Mouse (Mus musculus) megakaryocyte, embryonic 14.5 days (primary cell): ENCODE results near the gene Cdt1. TPM values are rescaled to one million over a fixed set of nuclear protein-coding genes. Genes with fewer than 3 reads are reported as not detected.

Source experiments
- H3K27me3 ChIP-seq: replicated peaks from 2 replicates; pipeline ENCODE3; 2012; ENCODE audit warnings: inconsistent platforms
- H3K36me3 ChIP-seq: replicated peaks from 2 replicates; pipeline ENCODE3; 2012; ENCODE audit warnings: low read length, inconsistent platforms, mixed read lengths
- H3K4me1 ChIP-seq: 2 replicates; pipeline ENCODE4 v1.6.1; 2012; ENCODE audit warnings: inconsistent platforms
- H3K4me3 ChIP-seq: replicated peaks from 2 replicates; pipeline ENCODE3; 2012; ENCODE audit warnings: moderate library complexity, mild to moderate bottlenecking, inconsistent platforms
- H3K9me3 ChIP-seq: 2 replicates; pipeline ENCODE4 v1.6.1; 2012; ENCODE audit warnings: inconsistent platforms
- FLI1 ChIP-seq: IDR thresholded peaks from 2 replicates; pipeline ENCODE4 v1.6.1; 2012; ENCODE audit warnings: low read length, inconsistent platforms, mixed read lengths
- GATA1 ChIP-seq: IDR thresholded peaks from 3 replicates; pipeline ENCODE4 v1.6.1; 2012; ENCODE audit warnings: mixed read lengths, low read length, inconsistent platforms, borderline replicate concordance
- polyA plus RNA-seq: library from polyadenylated mRNA; stranded (reverse); fragments of >175 nt; gene quantifications from 2 replicates; pipeline ENCODE4 v1.2.3, GENCODE M21; 2012; ENCODE audit warnings: low replicate concordance; ENCODE audit not compliant: insufficient read depth

The Cdt1 gene
- polyA plus RNA-seq, 1 experiment, result 68.9 TPM

- H3K36me3 ChIP-seq, result peaks cover 52% of the 10 kb centered on the region
- TF ChIP-seq GATA1 (no peak), FLI1 (no peak)
- H3K9me3 ChIP-seq, result peaks cover 8% of the 10 kb centered on the region; the same call in 1 of the 2 replicates
- H3K27me3 ChIP-seq, result no peaks in the 10 kb centered on the region
- no peak overlapping the region for H3K4me3 ChIP-seq
- peaks cover 75% of the 10 kb centered on the region for H3K4me1 ChIP-seq
Observed at GRCm38 (mm10) chr8:122529159-122529558, 38.7 kb upstream of the Cdt1 start.

- H3K36me3 ChIP-seq, result peaks cover 53% of the 10 kb centered on the region
- H3K4me1 ChIP-seq, result peaks cover 62% of the 10 kb centered on the region
- TF ChIP-seq FLI1 (no peak), GATA1 (no peak)
- H3K9me3 ChIP-seq, result peaks cover 8% of the 10 kb centered on the region; the same call in 1 of the 2 replicates
- H3K4me3 ChIP-seq, result no peak overlapping the region
- H3K27me3 ChIP-seq, result no peaks in the 10 kb centered on the region
Observed at GRCm38 (mm10) chr8:122531312-122531711, 36.5 kb upstream of the Cdt1 start.

GRCm38 (mm10) chr8:122537033-122537432 is 30.8 kb upstream of the Cdt1 start:
- no peak overlapping the region for H3K4me3 ChIP-seq

GRCm38 (mm10) chr8:122537812-122538211 is 30.0 kb upstream of the Cdt1 start:
- Histone ChIP-seq H3K27me3 (no peaks in the 10 kb centered on the region), H3K4me1 (peaks cover 72% of the 10 kb centered on the region), H3K36me3 (peaks cover 72% of the 10 kb centered on the region), H3K9me3 (peaks cover 3% of the 10 kb centered on the region; the same call in 1 of the 2 replicates), H3K4me3 (no peak overlapping the region)
- TF ChIP-seq FLI1 (no peak), GATA1 (no peak)

More at GRCm38 (mm10) chr8:122537033-122537432, 30.8 kb upstream of the Cdt1 start:
- TF ChIP-seq FLI1 (no peak), GATA1 (no peak)
- H3K36me3 ChIP-seq, result peaks cover 70% of the 10 kb centered on the region
- H3K27me3 ChIP-seq, result no peaks in the 10 kb centered on the region
- peaks cover 3% of the 10 kb centered on the region; the same call in 1 of the 2 replicates for H3K9me3 ChIP-seq
- peaks cover 72% of the 10 kb centered on the region for H3K4me1 ChIP-seq

DNA sequence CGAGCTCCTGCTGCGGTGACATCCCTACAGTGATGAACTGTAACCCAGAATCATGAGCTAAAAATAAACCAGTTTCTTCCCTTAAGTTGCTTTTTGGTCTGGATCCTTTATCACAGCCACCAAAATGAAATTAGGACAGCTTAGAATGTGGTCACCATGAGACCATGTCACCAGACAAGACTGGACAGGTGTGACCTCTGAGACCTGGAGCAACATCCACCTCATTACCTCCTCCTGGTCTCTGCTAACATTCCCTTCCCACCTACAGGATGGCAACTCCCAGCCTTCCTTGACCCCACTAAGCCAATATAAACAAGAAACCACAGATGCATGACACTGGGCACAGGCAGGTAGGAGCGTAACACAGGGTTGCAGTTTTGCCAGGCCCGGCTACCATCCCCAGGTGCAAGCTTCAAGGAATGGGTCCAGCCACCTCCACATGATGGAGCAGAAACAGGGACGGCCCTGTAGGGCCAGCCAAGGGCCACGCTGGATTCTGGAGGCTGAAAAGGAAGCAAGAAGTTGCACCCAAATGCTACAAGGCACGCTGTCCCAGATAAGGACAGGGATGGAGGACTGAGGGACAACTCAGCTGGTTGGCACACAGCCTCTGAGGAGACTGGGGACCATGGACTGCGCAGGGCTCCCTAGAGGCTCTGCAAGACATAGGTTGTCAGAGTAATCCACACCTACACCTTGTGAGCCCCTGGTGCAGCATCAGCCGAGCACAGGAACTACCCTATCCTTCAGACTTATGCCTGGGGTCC is 29.3 kb upstream of the Cdt1 start:
- Histone ChIP-seq H3K4me3 (no peak overlapping the region), H3K36me3 (peaks cover 73% of the 10 kb centered on the region)

GRCm38 (mm10) chr8:122544138-122544537 is 23.7 kb upstream of the Cdt1 start:
- no peaks in the 10 kb centered on the region for H3K9me3 ChIP-seq
- peaks cover 88% of the 10 kb centered on the region for H3K4me1 ChIP-seq
- H3K36me3 ChIP-seq, result peaks cover 57% of the 10 kb centered on the region
- TF ChIP-seq FLI1 (no peak), GATA1 (no peak)
- H3K27me3 ChIP-seq, result no peaks in the 10 kb centered on the region
- no peak overlapping the region for H3K4me3 ChIP-seq

More for the DNA sequence above, 29.3 kb upstream of the Cdt1 start:
- TF ChIP-seq FLI1 (no peak), GATA1 (no peak)
- H3K9me3 ChIP-seq, result peaks cover under 1% of the 10 kb centered on the region; the same call in 1 of the 2 replicates
- peaks cover 72% of the 10 kb centered on the region for H3K4me1 ChIP-seq
- H3K27me3 ChIP-seq, result no peaks in the 10 kb centered on the region

- Histone ChIP-seq H3K4me3 (peak overlapping the region; percentile 76), H3K27me3 (no peaks in the 10 kb centered on the region), H3K9me3 (no peaks in the 10 kb centered on the region), H3K36me3 (peaks cover 43% of the 10 kb centered on the region), H3K4me1 (peaks cover 94% of the 10 kb centered on the region)
- TF ChIP-seq GATA1, result no peak
- TF ChIP-seq FLI1, result no peak
Observed at GRCm38 (mm10) chr8:122546066-122546755, 21.6 kb upstream of the Cdt1 start.

DNA sequence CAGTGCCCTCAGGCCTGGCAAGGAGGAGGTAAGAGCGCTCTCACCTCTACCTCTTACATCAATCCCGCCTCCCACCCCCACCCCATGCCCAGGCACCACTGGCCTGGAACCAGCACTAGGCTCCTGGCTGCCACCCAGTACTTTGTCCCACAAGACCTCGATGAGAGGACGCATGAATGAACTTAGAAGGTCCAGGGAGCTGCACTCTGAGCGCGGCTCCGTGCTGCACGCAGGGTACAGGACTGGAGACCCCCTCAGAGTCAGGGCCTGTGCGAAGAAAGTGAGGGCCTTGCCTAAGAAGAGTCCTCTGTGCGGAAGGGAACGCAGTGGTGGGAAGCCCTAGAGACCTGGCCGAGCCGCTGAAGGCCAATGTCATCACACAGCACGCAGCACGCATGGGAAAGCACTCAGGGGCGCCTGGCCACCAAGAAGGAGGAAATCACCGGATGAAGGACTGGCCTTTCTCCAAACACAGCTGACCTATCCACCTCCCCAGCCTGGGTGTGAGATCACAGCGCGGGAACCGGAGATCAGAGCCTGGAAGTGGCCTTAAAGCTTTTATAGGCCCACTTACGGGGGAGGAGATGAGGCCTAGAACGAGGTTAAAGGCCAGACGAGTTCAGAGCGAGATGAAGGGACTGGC is 20.9 kb upstream of the Cdt1 start:
- H3K4me3 ChIP-seq, result peak overlapping the region; percentile 76
- TF ChIP-seq GATA1 (no peak), FLI1 (no peak)
- H3K9me3 ChIP-seq, result no peaks in the 10 kb centered on the region
- H3K36me3 ChIP-seq, result peaks cover 36% of the 10 kb centered on the region
- H3K27me3 ChIP-seq, result no peaks in the 10 kb centered on the region
- peaks cover 91% of the 10 kb centered on the region for H3K4me1 ChIP-seq

DNA sequence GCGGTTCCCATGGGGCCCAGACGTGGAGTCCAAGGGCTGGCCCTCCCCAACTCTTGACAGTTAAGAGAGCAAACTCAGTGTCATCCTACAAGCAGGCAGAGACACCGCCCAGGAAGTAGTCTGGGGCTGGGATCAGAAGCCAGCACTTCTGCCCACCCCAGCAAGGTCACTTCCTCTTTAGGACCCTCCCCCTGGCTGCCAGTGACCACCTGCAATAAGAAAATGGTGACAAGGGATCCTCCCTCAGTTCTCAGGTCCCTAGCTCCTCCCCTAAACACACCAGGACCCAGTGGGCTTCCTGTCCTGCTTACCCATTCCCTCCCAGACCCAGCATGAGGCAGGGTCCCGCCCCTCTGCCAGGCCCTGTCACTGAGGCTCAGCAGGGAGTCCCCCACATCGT is 20.0 kb upstream of the Cdt1 start:
- Histone ChIP-seq H3K27me3 (no peaks in the 10 kb centered on the region), H3K36me3 (peaks cover 27% of the 10 kb centered on the region), H3K9me3 (no peaks in the 10 kb centered on the region), H3K4me3 (peak overlapping the region; percentile 76), H3K4me1 (peaks cover 85% of the 10 kb centered on the region)
- TF ChIP-seq GATA1, result no peak
- no peak for TF ChIP-seq FLI1

- Histone ChIP-seq H3K9me3 (no peaks in the 10 kb centered on the region), H3K4me3 (peak overlapping the region; percentile 76), H3K4me1 (peaks cover 82% of the 10 kb centered on the region), H3K36me3 (peaks cover 22% of the 10 kb centered on the region), H3K27me3 (no peaks in the 10 kb centered on the region)
- TF ChIP-seq FLI1 (no peak), GATA1 (no peak)
Observed at GRCm38 (mm10) chr8:122548331-122548730, 19.5 kb upstream of the Cdt1 start.
